ENCODE assay signal across 8 mouse cellular contexts in genomic region chr10:7956228-7957001, GRCm38 (mm10). TPM values are rescaled to one million over a fixed set of nuclear protein-coding genes. Genes with fewer than 3 reads are reported as not detected.
A peak's percentile ranks its signal among the peaks of the same experiment; 100 is the strongest.
DNase-seq lines count a peak whose midpoint lies in the region; ATAC-seq and TF ChIP-seq lines count a peak whose summit lies in the region.

Tab2 (minus strand) TSS chr10:7956230.

- TF ChIP-seq CTCF in CH12.LX (conservative IDR thresholded peaks at IDR 0.05 in 1 of 2, IDR thresholded peaks at IDR 0.05 in 1 of 2; ENCODE audit: low read depth in 2 of 2, low read length in 2 of 2) = no peak
- no peak for TF ChIP-seq CTCF in heart, postnatal 0 days (IDR thresholded peaks at IDR 0.05; ENCODE audit: low read depth)
- TF ChIP-seq CTCF in testis, adult 2 months (IDR thresholded peaks at IDR 0.05; ENCODE audit: control insufficient read depth, insufficient read depth, insufficient replicate concordance, low read depth, low read length) = no peak

- TF ChIP-seq EP300 in CH12.LX (IDR thresholded peaks at IDR 0.05; ENCODE audit: low read length) = no peak
- TF ChIP-seq EP300 in heart, postnatal 0 days (IDR thresholded peaks at IDR 0.05; ENCODE audit: low read depth) = no peak

- peaks cover 3 to 24% of the 10 kb centered on the region in 2 experiments; a peak in 3 of 4 replicates for H3K4me1 ChIP-seq in CH12.LX (ENCODE audit: control insufficient read depth in 1 of 2, insufficient read depth in 2 of 2)
- peaks cover 17% of the 10 kb centered on the region for H3K4me1 ChIP-seq in forebrain, embryonic 12.5 days
- H3K4me1 ChIP-seq in heart, postnatal 0 days (ENCODE audit: control insufficient read depth, insufficient read depth) = peaks cover 39% of the 10 kb centered on the region
- peaks cover 23% of the 10 kb centered on the region for H3K4me1 ChIP-seq in liver, embryonic 16.5 days (ENCODE audit: control insufficient read depth, low read depth, low read length)
- peaks cover 24% of the 10 kb centered on the region for H3K4me1 ChIP-seq in neural tube, embryonic 13.5 days (replicated peaks)
- H3K4me1 ChIP-seq in testis, adult 2 months (ENCODE audit: control insufficient read depth, insufficient read depth, low read length) = no peaks in the 10 kb centered on the region; the same call in none of the 2 replicates

- peak within 1 kb of the TSS; percentile 77 for H3K27ac ChIP-seq in CH12.LX (ENCODE audit: insufficient read depth, low read depth)
- peak within 1 kb of the TSS; percentile 99 for H3K27ac ChIP-seq in forebrain, embryonic 12.5 days
- H3K27ac ChIP-seq in heart, postnatal 0 days (ENCODE audit: low read depth) = peak within 1 kb of the TSS; percentile 100
- peak within 1 kb of the TSS; percentile 93 for H3K27ac ChIP-seq in liver, embryonic 16.5 days (ENCODE audit: low read length)
- H3K27ac ChIP-seq in neural tube, embryonic 13.5 days (replicated peaks) = peak within 1 kb of the TSS; percentile 100
- H3K27ac ChIP-seq in testis, adult 2 months (ENCODE audit: control insufficient read depth, insufficient read depth, low read depth, low read length) = peak within 1 kb of the TSS; percentile 94

- H3K79me2 ChIP-seq in CH12.LX (replicated peaks; ENCODE audit: control insufficient read depth, extremely low read depth, insufficient read depth, poor library complexity, severe bottlenecking) = peaks cover 43% of the 10 kb centered on the region

- under 1% methylated on average over 93 of the region's 97 CpGs for WGBS in forebrain, embryonic 12.5 days
- WGBS in heart, postnatal 0 days = under 1% methylated on average over 77 of the region's 97 CpGs
- under 1% methylated on average over 75 of the region's 97 CpGs for WGBS in liver, embryonic 16.5 days (ENCODE audit: insufficient replicate concordance)
- WGBS in neural tube, embryonic 13.5 days = under 1% methylated on average over 62 of the region's 97 CpGs

- in situ Hi-C loops in CH12.LX (cut with MboI; ENCODE audit: low pct_ligation_motif_present, low pct_unique_long_range_greater_than_20kb, low sequenced_read_pairs) = no loop called here

- H3K9me3 ChIP-seq in CH12.LX (replicated peaks; ENCODE audit: low read length) = no peaks in the 10 kb centered on the region
- H3K9me3 ChIP-seq in forebrain, embryonic 12.5 days = no peaks in the 10 kb centered on the region
- no peaks in the 10 kb centered on the region for H3K9me3 ChIP-seq in heart, postnatal 0 days (replicated peaks; ENCODE audit: control insufficient read depth, low read length)
- no peaks in the 10 kb centered on the region for H3K9me3 ChIP-seq in liver, embryonic 16.5 days (replicated peaks; ENCODE audit: control insufficient read depth, low read length)
- H3K9me3 ChIP-seq in neural tube, embryonic 13.5 days = no peaks in the 10 kb centered on the region

- peaks cover 0 to 1% of the 10 kb centered on the region in 2 experiments for H3K36me3 ChIP-seq in CH12.LX (replicated peaks in 1 of 2; ENCODE audit: control insufficient read depth in 1 of 2, insufficient read depth in 1 of 2, low read length in 1 of 2)
- no peaks in the 10 kb centered on the region for H3K36me3 ChIP-seq in forebrain, embryonic 12.5 days (replicated peaks)
- no peaks in the 10 kb centered on the region for H3K36me3 ChIP-seq in heart, postnatal 0 days (replicated peaks; ENCODE audit: control insufficient read depth, insufficient read depth, low read length)
- H3K36me3 ChIP-seq in liver, embryonic 16.5 days (ENCODE audit: control insufficient read depth, insufficient read depth) = no peaks in the 10 kb centered on the region; the same call in 1 of the 2 replicates
- H3K36me3 ChIP-seq in neural tube, embryonic 13.5 days = no peaks in the 10 kb centered on the region
- H3K36me3 ChIP-seq in testis, adult 2 months (ENCODE audit: control insufficient read depth, insufficient read depth, low read length) = no peaks in the 10 kb centered on the region

- dilution Hi-C loops in CH12.LX (cut with MboI; ENCODE audit: extremely low pct_ligation_motif_present, extremely low pct_unique_long_range_greater_than_20kb, low sequenced_read_pairs) = no loop called here

- peak within 1 kb of the TSS; percentile 100 for H3K9ac ChIP-seq in CH12.LX (ENCODE audit: insufficient read depth, low read depth)
- peak within 1 kb of the TSS; percentile 99 for H3K9ac ChIP-seq in forebrain, embryonic 12.5 days
- H3K9ac ChIP-seq in heart, postnatal 0 days (replicated peaks; ENCODE audit: low read depth, low read length) = peak within 1 kb of the TSS; percentile 98
- H3K9ac ChIP-seq in liver, embryonic 16.5 days (ENCODE audit: low read depth, low read length) = peak within 1 kb of the TSS; percentile 97
- peak within 1 kb of the TSS; percentile 99 for H3K9ac ChIP-seq in neural tube, embryonic 13.5 days

- ATAC-seq in forebrain, embryonic 12.5 days (ENCODE audit: low FRiP score) = peak; percentile 96
- peak; percentile 95 for ATAC-seq in heart, postnatal 0 days (ENCODE audit: insufficient read depth, low read depth)
- peak; percentile 93 for ATAC-seq in liver, embryonic 16.5 days (ENCODE audit: low read depth)
- peak; percentile 98 for ATAC-seq in neural tube, embryonic 13.5 days (ENCODE audit: low read depth)

- TF ChIP-seq RAD21 in CH12.LX (IDR thresholded peaks at IDR 0.05; ENCODE audit: low read depth, low read length) = no peak; the same call in 1 of the 2 replicates

- peak; percentile 79 for DNase-seq in CH12.LX (ENCODE audit: extremely low read depth)
- peak; percentile 67 for DNase-seq in c-Kit-positive CD71-positive TER-119-negative erythroid progenitor cells, embryonic 14.5 days (ENCODE audit: low read depth)
- peak; percentile 92 for DNase-seq in heart, postnatal 0 days (ENCODE audit: low spot score)
- peak; percentile 93 to 96 for DNase-seq in kidney, postnatal 4 days

- TF ChIP-seq POLR2A in CH12.LX (IDR thresholded peaks at IDR 0.05; ENCODE audit: low read depth, low read length) = peak; percentile 79
- peak; percentile 60; the same call in 1 of the 2 replicates for TF ChIP-seq POLR2A in testis, adult 2 months (IDR thresholded peaks at IDR 0.05; ENCODE audit: control insufficient read depth, low read depth, low read length)

- H3K4me3 ChIP-seq in CH12.LX (replicated peaks in 1 of 3; ENCODE audit: low read depth in 2 of 3, low read length in 2 of 3, poor library complexity in 1 of 3) = peak within 1 kb of the TSS; percentile 75 to 87 (median 76)
- peak within 1 kb of the TSS; percentile 99 for H3K4me3 ChIP-seq in forebrain, embryonic 12.5 days (replicated peaks)
- peak within 1 kb of the TSS; percentile 94 for H3K4me3 ChIP-seq in heart, postnatal 0 days (ENCODE audit: low read depth, low read length)
- H3K4me3 ChIP-seq in liver, embryonic 16.5 days (ENCODE audit: low read depth, low read length) = peak within 1 kb of the TSS; percentile 94
- H3K4me3 ChIP-seq in neural tube, embryonic 13.5 days = peak within 1 kb of the TSS; percentile 95
- peak within 1 kb of the TSS; percentile 95 for H3K4me3 ChIP-seq in testis, adult 2 months (ENCODE audit: control insufficient read depth, low read depth, low read length)

- H3K4me2 ChIP-seq in CH12.LX (ENCODE audit: insufficient read depth, low read depth, poor library complexity, severe bottlenecking) = peak within 1 kb of the TSS; percentile 6; the same call in 1 of the 2 replicates
- peak within 1 kb of the TSS; percentile 79 for H3K4me2 ChIP-seq in forebrain, embryonic 12.5 days
- H3K4me2 ChIP-seq in heart, postnatal 0 days (ENCODE audit: low read depth, low read length) = peak within 1 kb of the TSS; percentile 74
- peak within 1 kb of the TSS; percentile 92 for H3K4me2 ChIP-seq in liver, embryonic 16.5 days (ENCODE audit: low read depth, low read length)
- peak within 1 kb of the TSS; percentile 78 for H3K4me2 ChIP-seq in neural tube, embryonic 13.5 days

- no peaks in the 10 kb centered on the region for H3K27me3 ChIP-seq in CH12.LX (replicated peaks)
- no peaks in the 10 kb centered on the region for H3K27me3 ChIP-seq in forebrain, embryonic 12.5 days
- H3K27me3 ChIP-seq in heart, postnatal 0 days (ENCODE audit: control insufficient read depth, insufficient read depth, low read length) = no peaks in the 10 kb centered on the region
- H3K27me3 ChIP-seq in liver, embryonic 16.5 days (ENCODE audit: control insufficient read depth, insufficient read depth, low read depth, low read length) = no peaks in the 10 kb centered on the region
- H3K27me3 ChIP-seq in neural tube, embryonic 13.5 days = no peaks in the 10 kb centered on the region
- H3K27me3 ChIP-seq in testis, adult 2 months (ENCODE audit: control insufficient read depth, insufficient read depth, low read length) = no peaks in the 10 kb centered on the region

TF ChIP-seq in CH12.LX, 34 proteins besides CTCF, POLR2A, EP300 and RAD21 (continues in another document):
- 0 out of 2 replicates have a peak, but pooled peaks have one; percentile 39 for TF ChIP-seq KAT2A (IDR thresholded peaks at IDR 0.05; ENCODE audit: insufficient replicate concordance, low read length)
- TF ChIP-seq TBP (conservative IDR thresholded peaks at IDR 0.05; ENCODE audit: low read depth, low read length) = no peak
- peak; percentile 72 for TF ChIP-seq TCF12 (IDR thresholded peaks at IDR 0.05; ENCODE audit: low read depth, low read length)
- peak; percentile 48 for TF ChIP-seq ELF1 (IDR thresholded peaks at IDR 0.05; ENCODE audit: low read depth, low read length)
- TF ChIP-seq GABPA (IDR thresholded peaks at IDR 0.05; ENCODE audit: insufficient replicate concordance, low read depth, low read length) = no peak
- TF ChIP-seq SMC3 (IDR thresholded peaks at IDR 0.05; ENCODE audit: low read depth, low read length) = no peak
- peak; percentile 66 for TF ChIP-seq NELFE (IDR thresholded peaks at IDR 0.05; ENCODE audit: low read depth, low read length)
- no peak for TF ChIP-seq JUND (conservative IDR thresholded peaks at IDR 0.05; ENCODE audit: low read depth, low read length)
- TF ChIP-seq ZMIZ1 (IDR thresholded peaks at IDR 0.05; ENCODE audit: low read depth, low read length) = peak; percentile 83
- TF ChIP-seq MAX (IDR thresholded peaks at IDR 0.05; ENCODE audit: low read length) = peak; percentile 25; the same call in 1 of the 2 replicates
- TF ChIP-seq MYC (IDR thresholded peaks at IDR 0.05; ENCODE audit: low read depth, low read length) = no peak
- peak; percentile 66 for TF ChIP-seq HCFC1 (IDR thresholded peaks at IDR 0.05; ENCODE audit: low read depth, low read length)
- no peak for TF ChIP-seq CHD1 (IDR thresholded peaks at IDR 0.05; ENCODE audit: low read depth, low read length)

RNA-seq across cellular contexts. Expression of gene Tab2, which starts in this region (rescaled TPM):
- total RNA-seq in CH12.LX (2012; rRNA removed) (12.7 and 13.7 TPM in 2 replicates), CH12.LX (2014; rRNA removed) (30.4 and 30.9 TPM in 2 replicates)
- polyA plus RNA-seq in CH12.LX (2012; ENCODE audit: insufficient read length, low read depth) = 34.1 and 43.5 TPM in 2 replicates
- polyA plus RNA-seq in forebrain, embryonic 12.5 days (2016; fragmentation: Nextera tagmentation; extraction: Ambion mirVana) = 20.5 and 20.9 TPM in 2 replicates
- total RNA-seq in heart, postnatal 0 days (2014; rRNA removed; ENCODE audit: low replicate concordance) = 71.6 and 87.7 TPM in 2 replicates
- 12.5 and 14.3 TPM in 2 replicates for polyA plus RNA-seq in heart, postnatal 0 days (2015; fragmentation: Nextera tagmentation; extraction: Ambion mirVana)
- polyA plus RNA-seq in liver, embryonic 16.5 days (2015; fragmentation: Nextera tagmentation; extraction: Ambion mirVana) = 8.3 and 8.4 TPM in 2 replicates
- polyA plus RNA-seq in neural tube, embryonic 13.5 days (2015; fragmentation: Nextera tagmentation; extraction: Ambion mirVana) = 14.3 and 15.6 TPM in 2 replicates
- polyA plus RNA-seq in testis, adult 2 months (2012; rRNA removed) = 13.5 and 20.7 TPM in 2 replicates

Comparison
In these comparisons a context has a peak if more than half of its experiments do, and no peak if none do; other contexts are left out.
1. Peak in every context shown above with its lines: DNase-seq, ATAC-seq, H3K4me3 ChIP-seq and H3K27ac ChIP-seq.
2. H3K4me2 ChIP-seq: peak in every context shown above with its lines; median percentile 92 in liver, embryonic 16.5 days; 79 in forebrain, embryonic 12.5 days; 78 in neural tube, embryonic 13.5 days; 74 in heart, postnatal 0 days; 6 in CH12.LX.